Mouse (Mus musculus) hindbrain, embryonic 12.5 days (tissue): ENCODE measurements around the gene Tmed5. TPM values are rescaled to one million over a fixed set of nuclear protein-coding genes. Genes with fewer than 3 reads are reported as not detected.
"Not testable (repeated sequence)": the region's sequence is repeated elsewhere in the genome, so short reads cannot be mapped to it uniquely, and the experiment has no call there.

ENCODE experiments used
- ATAC-seq: fragments of 200-750 bp; cut with Nextera tagmentation; 2 replicates; pipeline ENCODE4 v1.8.0; 2017; ENCODE audit warnings: moderate TSS enrichment; ENCODE audit not compliant: low FRiP score
- H3K27ac ChIP-seq: fragments of 300-500 bp; sonication (generic); 2 replicates; pipeline ENCODE4 v1.5.1; 2016; ENCODE audit warnings: mild to moderate bottlenecking
- H3K27me3 ChIP-seq: fragments of 300-500 bp; sonication (generic); 2 replicates; pipeline ENCODE4 v1.6.1; 2016; ENCODE audit warnings: mild to moderate bottlenecking
- H3K36me3 ChIP-seq: fragments of 300-500 bp; sonication (generic); 2 replicates; pipeline ENCODE4 v1.6.1; 2016; ENCODE audit warnings: mild to moderate bottlenecking
- H3K4me1 ChIP-seq: fragments of 300-500 bp; sonication (generic); 2 replicates; pipeline ENCODE4 v1.6.1; 2016
- H3K4me2 ChIP-seq: fragments of 300-500 bp; sonication (generic); replicated peaks from 2 replicates; pipeline ENCODE4 v1.6.1; 2016; ENCODE audit warnings: mild to moderate bottlenecking
- H3K4me3 ChIP-seq: fragments of 300-500 bp; sonication (generic); 2 replicates; pipeline ENCODE4 v1.5.1; 2016; ENCODE audit warnings: mild to moderate bottlenecking
- H3K9ac ChIP-seq: fragments of 300-500 bp; sonication (generic); 2 replicates; pipeline ENCODE4 v1.6.1; 2016; ENCODE audit warnings: mild to moderate bottlenecking, moderate library complexity
- H3K9me3 ChIP-seq: fragments of 300-500 bp; sonication (generic); replicated peaks from 2 replicates; pipeline ENCODE4 v1.6.1; 2016; ENCODE audit warnings: mild to moderate bottlenecking
- WGBS: fragments of 180-500 bp; shearing (Covaris S2); methylation state at CpG from one replicate; pipeline ENCODE4 v1.1.7; 2016; 5-methylcytosine and 5-hydroxymethylcytosine counted together
- polyA plus RNA-seq: library from polyadenylated mRNA; unstranded; fragments of >200 nt; fragmentation: Nextera tagmentation; extraction: Ambion mirVana; gene quantifications from 2 replicates; pipeline ENCODE4 v1.2.1, GENCODE M21; 2016

Gene Tmed5
- polyA plus RNA-seq = 26.5 and 30.4 TPM in 2 replicates

- WGBS = under 1% methylated on average over 65 of the region's 65 CpGs
- Histone ChIP-seq H3K4me3 (peak within 1 kb of the TSS; percentile 88), H3K27me3 (no peaks in the 10 kb centered on the region), H3K9ac (peak within 1 kb of the TSS; percentile 86), H3K4me2 (peak within 1 kb of the TSS; percentile 68), H3K27ac (peak within 1 kb of the TSS; percentile 88), H3K9me3 (no peaks in the 10 kb centered on the region), H3K4me1 (peaks cover 8% of the 10 kb centered on the region), H3K36me3 (0 out of 2 replicates have a peak, but pooled peaks cover 7% of the 10 kb centered on the region)
- peak; percentile 99 for ATAC-seq
These were observed at the start of gene Tmed5, which contains the start of gene Ccdc18 for GRCm38 (mm10) chr5:108132441-108133243. Gene Tmed5, minus strand, starts transcription at chr5:108132620. Gene Ccdc18, plus strand, starts transcription at chr5:108132875.

GRCm38 (mm10) chr5:108163695-108164094, 31.3 kb upstream of the Tmed5 start:
- 19% methylated on average over 1 of the region's 1 CpGs for WGBS

GRCm38 (mm10) chr5:108160796-108161195, 28.4 kb upstream of the Tmed5 start:
- H3K27me3 ChIP-seq = no peaks in the 10 kb centered on the region
- no peaks in the 10 kb centered on the region for H3K36me3 ChIP-seq
- WGBS = 88% methylated on average over 2 of the region's 2 CpGs
- no peak overlapping the region for H3K4me2 ChIP-seq
- H3K27ac ChIP-seq = no peak overlapping the region
- ATAC-seq = no peak
- H3K4me1 ChIP-seq = no peaks in the 10 kb centered on the region
- no peak overlapping the region for H3K9ac ChIP-seq
- no peak overlapping the region for H3K4me3 ChIP-seq
- H3K9me3 ChIP-seq = no peaks in the 10 kb centered on the region

More at GRCm38 (mm10) chr5:108163695-108164094, 31.3 kb upstream of the Tmed5 start:
- no peak overlapping the region for H3K27ac ChIP-seq
- no peak overlapping the region for H3K4me3 ChIP-seq
- ATAC-seq = no peak
- no peaks in the 10 kb centered on the region for H3K9me3 ChIP-seq
- no peak overlapping the region for H3K9ac ChIP-seq
- no peaks in the 10 kb centered on the region for H3K27me3 ChIP-seq
- H3K36me3 ChIP-seq = no peaks in the 10 kb centered on the region
- H3K4me2 ChIP-seq = no peak overlapping the region
- H3K4me1 ChIP-seq = no peaks in the 10 kb centered on the region

GRCm38 (mm10) chr5:108152592-108152991, 20.2 kb upstream of the Tmed5 start:
- no peak for ATAC-seq
- WGBS = 98% methylated on average over 1 of the region's 1 CpGs
- no peaks in the 10 kb centered on the region for H3K4me1 ChIP-seq
- no peaks in the 10 kb centered on the region for H3K36me3 ChIP-seq
- no peaks in the 10 kb centered on the region for H3K9me3 ChIP-seq
- no peak overlapping the region for H3K4me3 ChIP-seq
- no peak overlapping the region for H3K27ac ChIP-seq
- no peak overlapping the region for H3K9ac ChIP-seq
- no peak overlapping the region for H3K4me2 ChIP-seq
- no peaks in the 10 kb centered on the region for H3K27me3 ChIP-seq

GRCm38 (mm10) chr5:108131849-108132440, 475 bp downstream of the Tmed5 start:
- peak overlapping the region; percentile 88 for H3K27ac ChIP-seq
- peaks cover 8% of the 10 kb centered on the region for H3K4me1 ChIP-seq
- no peak for ATAC-seq
- H3K4me3 ChIP-seq = peak overlapping the region; percentile 88
- WGBS = under 1% methylated on average over 32 of the region's 32 CpGs
- H3K9ac ChIP-seq = peak overlapping the region; percentile 86
- peak overlapping the region; percentile 68 for H3K4me2 ChIP-seq
- H3K36me3 ChIP-seq = 0 out of 2 replicates have a peak, but pooled peaks cover 7% of the 10 kb centered on the region
- H3K27me3 ChIP-seq = no peaks in the 10 kb centered on the region
- H3K9me3 ChIP-seq = no peaks in the 10 kb centered on the region

GRCm38 (mm10) chr5:108120221-108120900, 12.1 kb downstream of the Tmed5 start:
- Histone ChIP-seq H3K9me3 (no peaks in the 10 kb centered on the region), H3K4me3 (no peak overlapping the region), H3K27me3 (no peaks in the 10 kb centered on the region), H3K4me2 (no peak overlapping the region), H3K9ac (no peak overlapping the region), H3K4me1 (no peaks in the 10 kb centered on the region), H3K36me3 (peaks cover 9% of the 10 kb centered on the region), H3K27ac (no peak overlapping the region)
- ATAC-seq = no peak
- WGBS = 87% methylated on average over 9 of the region's 9 CpGs

- no peak for ATAC-seq
- Histone ChIP-seq H3K9me3 (no peaks in the 10 kb centered on the region), H3K9ac (no peak overlapping the region), H3K27me3 (no peaks in the 10 kb centered on the region), H3K36me3 (0 out of 2 replicates have a peak, but pooled peaks cover 6% of the 10 kb centered on the region), H3K27ac (no peak overlapping the region), H3K4me3 (no peak overlapping the region), H3K4me1 (no peaks in the 10 kb centered on the region), H3K4me2 (no peak overlapping the region)
- WGBS = 96% methylated on average over 4 of the region's 4 CpGs
These were observed 14.7 kb downstream of the Tmed5 start for GRCm38 (mm10) chr5:108117693-108118092.

- no peak overlapping the region for H3K4me3 ChIP-seq
- 92% methylated on average over 7 of the region's 7 CpGs for WGBS
These were observed 23.1 kb downstream of the Tmed5 start for GRCm38 (mm10) chr5:108109346-108109745.

GRCm38 (mm10) chr5:108104306-108104705, 28.1 kb downstream of the Tmed5 start:
- ATAC-seq = no peak
- H3K36me3 ChIP-seq = peaks cover 51% of the 10 kb centered on the region
- no peaks in the 10 kb centered on the region for H3K27me3 ChIP-seq

More at GRCm38 (mm10) chr5:108109346-108109745, 23.1 kb downstream of the Tmed5 start:
- peaks cover 34% of the 10 kb centered on the region for H3K36me3 ChIP-seq
- no peak for ATAC-seq
- H3K9me3 ChIP-seq = no peaks in the 10 kb centered on the region
- no peak overlapping the region for H3K4me2 ChIP-seq
- no peak overlapping the region for H3K9ac ChIP-seq
- H3K27me3 ChIP-seq = no peaks in the 10 kb centered on the region
- H3K27ac ChIP-seq = no peak overlapping the region
- H3K4me1 ChIP-seq = no peaks in the 10 kb centered on the region

GRCm38 (mm10) chr5:108100196-108100595, 32.2 kb downstream of the Tmed5 start:
- H3K9ac ChIP-seq = no peak overlapping the region
- H3K4me1 ChIP-seq = no peaks in the 10 kb centered on the region
- peaks cover 48% of the 10 kb centered on the region for H3K36me3 ChIP-seq
- ATAC-seq = no peak
- no peak overlapping the region for H3K27ac ChIP-seq
- no peaks in the 10 kb centered on the region for H3K9me3 ChIP-seq
- no peak overlapping the region for H3K4me3 ChIP-seq
- no peak overlapping the region for H3K4me2 ChIP-seq
- H3K27me3 ChIP-seq = no peaks in the 10 kb centered on the region

More at GRCm38 (mm10) chr5:108104306-108104705, 28.1 kb downstream of the Tmed5 start:
- WGBS = 88% methylated on average over 5 of the region's 5 CpGs
- Histone ChIP-seq H3K4me3 (no peak overlapping the region), H3K9ac (no peak overlapping the region), H3K4me2 (no peak overlapping the region), H3K9me3 (no peaks in the 10 kb centered on the region), H3K4me1 (no peaks in the 10 kb centered on the region), H3K27ac (no peak overlapping the region)

GRCm38 (mm10) chr5:108097676-108098075, 34.7 kb downstream of the Tmed5 start:
- Histone ChIP-seq H3K4me2 (no peak overlapping the region), H3K9me3 (no peaks in the 10 kb centered on the region), H3K4me3 (no peak overlapping the region), H3K36me3 (peaks cover 46% of the 10 kb centered on the region), H3K27me3 (no peaks in the 10 kb centered on the region), H3K27ac (no peak overlapping the region), H3K4me1 (no peaks in the 10 kb centered on the region), H3K9ac (no peak overlapping the region)
- ATAC-seq = no peak
- WGBS = 90% methylated on average over 3 of the region's 3 CpGs

GRCm38 (mm10) chr5:108092731-108093130, 39.7 kb downstream of the Tmed5 start:
- WGBS = 96% methylated on average over 8 of the region's 8 CpGs
- H3K4me2 ChIP-seq, H3K4me1 ChIP-seq, H3K9ac ChIP-seq, H3K4me3 ChIP-seq, H3K9me3 ChIP-seq, H3K27ac ChIP-seq, ATAC-seq, H3K27me3 ChIP-seq: not testable (repeated sequence)
- H3K36me3 ChIP-seq = peaks cover 63% of the 10 kb centered on the region
